In genomic region chr6:51850030-51850817, GRCm38 (mm10) we compare ENCODE assay signal across 12 mouse cellular contexts.
DNase-seq lines count a peak whose midpoint lies in the region; ATAC-seq and TF ChIP-seq lines count a peak whose summit lies in the region.
"Had no signal": no experiment of that assay in that cellular context is flagged by ENCODE, and none has a peak within 500 bp of the region (broad histone marks: within the 10 kb centered on the region; RNA-seq: fewer than 3 reads in every experiment).

No protein-coding gene starts in this region.

- no peak overlapping the region for H3K9ac ChIP-seq in neural tube, embryonic 11.5 days (ENCODE audit: low read length)
- H3K9ac ChIP-seq in midbrain, embryonic 12.5 days (replicated peaks) = no peak overlapping the region
- no peak overlapping the region for H3K9ac ChIP-seq in kidney, embryonic 16.5 days (replicated peaks; ENCODE audit: low read length)
- H3K9ac ChIP-seq in intestine, postnatal 0 days (ENCODE audit: low read depth, low read length) = no peak overlapping the region
- H3K9ac ChIP-seq: limb, embryonic 15.5 days; lung, embryonic 14.5 days had no signal

- H3K4me2 ChIP-seq in neural tube, embryonic 11.5 days (ENCODE audit: low read depth) = 0 out of 2 replicates have a peak overlapping the region, but pooled peaks have one; percentile 2
- H3K4me2 ChIP-seq in midbrain, embryonic 12.5 days (replicated peaks) = peak overlapping the region; percentile 45
- H3K4me2 ChIP-seq in kidney, embryonic 16.5 days (replicated peaks; ENCODE audit: low read depth, low read length) = no peak overlapping the region
- no peak overlapping the region for H3K4me2 ChIP-seq in intestine, postnatal 0 days (replicated peaks; ENCODE audit: low read depth)
- H3K4me2 ChIP-seq: limb, embryonic 15.5 days; lung, embryonic 14.5 days had no signal

- H3K4me3 ChIP-seq in cerebellum, adult 2 months (replicated peaks; ENCODE audit: insufficient read depth, low read depth, low read length) = no peak overlapping the region
- H3K4me3 ChIP-seq in neural tube, embryonic 11.5 days (ENCODE audit: low read depth, low read length) = no peak overlapping the region
- H3K4me3 ChIP-seq in midbrain, embryonic 12.5 days = no peak overlapping the region
- H3K4me3 ChIP-seq in kidney, embryonic 16.5 days (ENCODE audit: low read length) = no peak overlapping the region
- H3K4me3 ChIP-seq in intestine, postnatal 0 days (ENCODE audit: low read depth, low read length) = no peak overlapping the region
- H3K4me3 ChIP-seq: limb, embryonic 15.5 days had no signal

- 36% methylated on average over 13 of the region's 13 CpGs for WGBS in cerebellum, adult 2 months
- 43% methylated on average over 13 of the region's 13 CpGs for WGBS in neural tube, embryonic 11.5 days
- 44% methylated on average over 13 of the region's 13 CpGs for WGBS in midbrain, embryonic 12.5 days
- 52% methylated on average over 13 of the region's 13 CpGs for WGBS in kidney, embryonic 16.5 days
- WGBS in intestine, postnatal 0 days = 76% methylated on average over 13 of the region's 13 CpGs

- H3K4me1 ChIP-seq in cerebellum, adult 2 months (ENCODE audit: control insufficient read depth, insufficient read depth, low read length) = peaks cover 28% of the 10 kb centered on the region; the same call in 1 of the 2 replicates
- peaks cover 36% of the 10 kb centered on the region for H3K4me1 ChIP-seq in neural tube, embryonic 11.5 days (ENCODE audit: control insufficient read depth, insufficient read depth, low read length)
- peaks cover 45% of the 10 kb centered on the region for H3K4me1 ChIP-seq in midbrain, embryonic 12.5 days
- H3K4me1 ChIP-seq in kidney, embryonic 16.5 days (ENCODE audit: insufficient read depth, low read length) = peaks cover 25% of the 10 kb centered on the region
- no peaks in the 10 kb centered on the region for H3K4me1 ChIP-seq in intestine, postnatal 0 days (replicated peaks; ENCODE audit: control insufficient read depth, insufficient read depth, low read length)

- H3K9me3 ChIP-seq in neural tube, embryonic 11.5 days (ENCODE audit: control insufficient read depth, low read length) = no peaks in the 10 kb centered on the region
- no peaks in the 10 kb centered on the region for H3K9me3 ChIP-seq in midbrain, embryonic 12.5 days
- no peaks in the 10 kb centered on the region for H3K9me3 ChIP-seq in kidney, embryonic 16.5 days (ENCODE audit: low read length)
- H3K9me3 ChIP-seq in intestine, postnatal 0 days (ENCODE audit: control insufficient read depth) = no peaks in the 10 kb centered on the region
- H3K9me3 ChIP-seq: limb, embryonic 15.5 days had no signal

- H3K27me3 ChIP-seq in cerebellum, adult 2 months (ENCODE audit: control insufficient read depth, insufficient read depth, low read length) = no peaks in the 10 kb centered on the region
- 0 out of 2 replicates have a peak, but pooled peaks cover 2% of the 10 kb centered on the region for H3K27me3 ChIP-seq in neural tube, embryonic 11.5 days (ENCODE audit: control insufficient read depth, insufficient read depth, low read length)
- H3K27me3 ChIP-seq in midbrain, embryonic 12.5 days = peaks cover 20% of the 10 kb centered on the region
- H3K27me3 ChIP-seq in kidney, embryonic 16.5 days (ENCODE audit: insufficient read depth, low read length) = peaks cover 58% of the 10 kb centered on the region
- peaks cover 13% of the 10 kb centered on the region; the same call in 1 of the 2 replicates for H3K27me3 ChIP-seq in intestine, postnatal 0 days (replicated peaks; ENCODE audit: control insufficient read depth, insufficient read depth, low read length)
- H3K27me3 ChIP-seq: CH12.LX had no signal

- peak; percentile 51; the same call in 1 of the 2 replicates for ATAC-seq in neural tube, embryonic 11.5 days (ENCODE audit: insufficient read depth, low FRiP score, low TSS enrichment)
- ATAC-seq in midbrain, embryonic 12.5 days (ENCODE audit: low FRiP score, low read depth) = no peak
- ATAC-seq in kidney, embryonic 16.5 days (ENCODE audit: low FRiP score, low TSS enrichment) = no peak
- ATAC-seq in intestine, postnatal 0 days = no peak

- TF ChIP-seq POLR2A in cerebellum, adult 2 months (IDR thresholded peaks at IDR 0.05; ENCODE audit: borderline replicate concordance, insufficient read depth, low read length) = no peak

- peak in 1 of 2 experiments; percentile 29 for DNase-seq in cerebellum, adult 2 months
- DNase-seq in cerebellum, adult 11-12 months = no peak
- DNase-seq in neural tube, embryonic 11.5 days (ENCODE audit: low spot score) = no peak
- no peak for DNase-seq in neural tube, embryonic 10.5 days (ENCODE audit: extremely low spot score, low spot score)
- no peak for DNase-seq in ovary, postnatal 10 days (ENCODE audit: low spot score)
- DNase-seq: kidney, postnatal 25 days; lung, embryonic 14.5 days had no signal

- no peak for TF ChIP-seq CTCF in cerebellum, adult 2 months (IDR thresholded peaks at IDR 0.05; ENCODE audit: borderline replicate concordance, insufficient read depth, low read depth, low read length)
- TF ChIP-seq CTCF in intestine, postnatal 0 days (IDR thresholded peaks at IDR 0.05; ENCODE audit: low read depth) = no peak

- no peaks in the 10 kb centered on the region for H3K36me3 ChIP-seq in neural tube, embryonic 11.5 days (ENCODE audit: control insufficient read depth, insufficient read depth, low read length)
- H3K36me3 ChIP-seq in midbrain, embryonic 12.5 days = no peaks in the 10 kb centered on the region
- H3K36me3 ChIP-seq in kidney, embryonic 16.5 days (ENCODE audit: insufficient read depth, low read length) = no peaks in the 10 kb centered on the region
- no peaks in the 10 kb centered on the region for H3K36me3 ChIP-seq in intestine, postnatal 0 days (ENCODE audit: control insufficient read depth, insufficient read depth)
- H3K36me3 ChIP-seq: limb, embryonic 15.5 days had no signal

- peak overlapping the region; percentile 93 for H3K27ac ChIP-seq in cerebellum, adult 2 months (ENCODE audit: insufficient read depth, low read length)
- H3K27ac ChIP-seq in neural tube, embryonic 11.5 days (ENCODE audit: low read depth, low read length) = peak overlapping the region; percentile 75
- peak overlapping the region; percentile 95 for H3K27ac ChIP-seq in midbrain, embryonic 12.5 days (replicated peaks)
- no peak overlapping the region for H3K27ac ChIP-seq in kidney, embryonic 16.5 days (ENCODE audit: low read length)
- no peak overlapping the region for H3K27ac ChIP-seq in intestine, postnatal 0 days (ENCODE audit: low read depth, low read length)
- H3K27ac ChIP-seq: limb, embryonic 15.5 days had no signal

Comparison
In these comparisons a context has a peak if more than half of its experiments do, and no peak if none do; other contexts are left out.
1. H3K27ac ChIP-seq: peak in cerebellum, adult 2 months (single experiment), neural tube, embryonic 11.5 days (single experiment) and midbrain, embryonic 12.5 days (single experiment); none in kidney, embryonic 16.5 days (single experiment) and intestine, postnatal 0 days (single experiment).
2. H3K4me2 ChIP-seq: peak in neural tube, embryonic 11.5 days (single experiment) and midbrain, embryonic 12.5 days (single experiment); none in kidney, embryonic 16.5 days (single experiment) and intestine, postnatal 0 days (single experiment).